Mouse (Mus musculus): Measurements from ENCODE around the gene Unc5a. TPM values are rescaled to one million over a fixed set of nuclear protein-coding genes. Genes with fewer than 3 reads are reported as not detected.

Unc5a gene
- polyA plus RNA-seq, 1 experiment from 2014 or later, result 7.5 TPM

DNA sequence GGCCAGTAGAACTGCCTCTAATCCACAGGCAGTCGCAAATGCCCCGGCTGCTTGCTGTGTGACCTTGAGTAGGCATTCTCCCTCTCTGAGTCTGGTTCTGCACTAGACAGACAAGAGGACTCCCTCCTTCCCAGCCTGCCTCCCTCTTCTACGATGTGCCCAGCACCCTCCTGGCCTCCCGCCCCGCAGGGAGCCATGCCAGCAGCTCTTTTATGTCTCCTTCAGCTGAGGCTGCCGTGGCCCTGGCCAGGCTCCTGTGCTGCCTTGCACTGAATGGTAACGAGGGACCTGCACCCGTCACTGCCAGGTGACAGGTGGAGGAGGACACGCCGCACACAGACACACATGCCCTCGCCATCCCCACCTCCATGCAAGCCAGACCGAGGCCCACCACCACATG, 31.7 kb downstream of the Unc5a start:
- H3K4me1 ChIP-seq (ENCODE audit: control insufficient read depth, insufficient read depth, low read length), result peaks cover 12% of the 10 kb centered on the region; the same call in 1 of the 2 replicates
- no peaks in the 10 kb centered on the region for H3K36me3 ChIP-seq (ENCODE audit: control insufficient read depth, insufficient read depth, low read length)
- H3K9me3 ChIP-seq (ENCODE audit: control insufficient read depth, low read length), result no peaks in the 10 kb centered on the region
- no peak overlapping the region for H3K4me3 ChIP-seq (ENCODE audit: low read depth, low read length)
- H3K27ac ChIP-seq (ENCODE audit: low read depth, low read length), result no peak overlapping the region
- no peak overlapping the region for H3K9ac ChIP-seq (ENCODE audit: low read length)
- DNase-seq (ENCODE audit: low spot score) (no peak), ATAC-seq (ENCODE audit: insufficient read depth, low FRiP score, low TSS enrichment) (no peak)
- 76% methylated on average over 12 of the region's 12 CpGs for WGBS
- no peak overlapping the region for H3K4me2 ChIP-seq (ENCODE audit: low read depth)
- no peaks in the 10 kb centered on the region for H3K27me3 ChIP-seq (ENCODE audit: control insufficient read depth, insufficient read depth, low read length)

DNA sequence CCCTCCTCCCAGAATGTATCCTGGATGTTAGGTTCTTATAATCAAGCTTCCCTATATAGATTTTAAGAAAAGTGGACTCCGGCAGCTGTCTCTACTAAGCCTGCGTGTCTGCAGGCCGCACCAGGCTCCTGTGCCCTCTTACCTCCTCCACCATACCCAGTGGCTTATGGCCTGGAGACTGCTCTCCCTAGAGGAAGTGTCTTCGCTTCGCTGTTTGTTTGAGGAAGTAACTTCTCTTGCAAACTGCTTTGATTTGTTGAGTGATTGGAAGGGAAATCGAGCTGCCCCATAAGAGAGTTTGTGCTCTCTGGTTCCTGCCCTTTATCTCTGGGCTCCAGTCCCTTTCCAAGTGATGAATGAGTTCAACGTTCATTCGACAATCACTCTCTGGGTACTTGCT, 33.8 kb downstream of the Unc5a start:
- ATAC-seq (ENCODE audit: insufficient read depth, low FRiP score, low TSS enrichment) (no peak), DNase-seq (ENCODE audit: low spot score) (no peak)
- Histone ChIP-seq H3K4me2 (ENCODE audit: low read depth) (no peak overlapping the region), H3K27ac (ENCODE audit: low read depth, low read length) (no peak overlapping the region), H3K4me1 (ENCODE audit: control insufficient read depth, insufficient read depth, low read length) (peaks cover 15% of the 10 kb centered on the region), H3K9me3 (ENCODE audit: control insufficient read depth, low read length) (no peaks in the 10 kb centered on the region), H3K27me3 (ENCODE audit: control insufficient read depth, insufficient read depth, low read length) (no peaks in the 10 kb centered on the region), H3K9ac (ENCODE audit: low read length) (no peak overlapping the region), H3K4me3 (ENCODE audit: low read depth, low read length) (no peak overlapping the region), H3K36me3 (ENCODE audit: control insufficient read depth, insufficient read depth, low read length) (no peaks in the 10 kb centered on the region)
- 87% methylated on average over 8 of the region's 8 CpGs for whole genome bisulfite sequencing

DNA sequence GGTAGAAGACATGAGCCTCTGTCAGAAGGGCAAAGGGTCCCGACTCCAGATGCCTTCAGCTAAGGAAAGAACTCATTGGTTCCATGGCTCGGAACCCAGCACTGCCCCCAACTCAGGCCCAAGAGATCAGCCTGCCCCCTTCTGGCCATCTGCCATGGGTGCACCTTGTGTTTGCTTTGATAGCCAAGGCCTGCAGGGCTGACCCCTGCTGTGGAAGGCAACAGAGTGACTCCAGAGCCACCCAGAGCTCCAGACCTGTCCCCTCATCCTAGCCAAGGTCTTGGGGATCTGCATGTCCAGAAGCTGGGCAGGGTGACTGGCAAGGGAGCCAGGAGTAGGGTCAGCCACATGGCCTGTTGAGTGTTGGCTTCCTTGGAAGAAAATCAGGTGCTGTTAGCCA, 34.4 kb downstream of the Unc5a start:
- DNase-seq (ENCODE audit: low spot score) (peak; percentile 35), ATAC-seq (ENCODE audit: insufficient read depth, low FRiP score, low TSS enrichment) (no peak)
- Histone ChIP-seq H3K9me3 (ENCODE audit: control insufficient read depth, low read length) (no peaks in the 10 kb centered on the region), H3K4me3 (ENCODE audit: low read depth, low read length) (no peak overlapping the region), H3K27ac (ENCODE audit: low read depth, low read length) (no peak overlapping the region), H3K4me2 (ENCODE audit: low read depth) (no peak overlapping the region), H3K4me1 (ENCODE audit: control insufficient read depth, insufficient read depth, low read length) (peaks cover 17% of the 10 kb centered on the region), H3K27me3 (ENCODE audit: control insufficient read depth, insufficient read depth, low read length) (no peaks in the 10 kb centered on the region), H3K36me3 (ENCODE audit: control insufficient read depth, insufficient read depth, low read length) (no peaks in the 10 kb centered on the region), H3K9ac (ENCODE audit: low read length) (no peak overlapping the region)
- 54% methylated on average over 2 of the region's 2 CpGs for WGBS

GRCm38 (mm10) chr13:54987405-54987804, 38.2 kb downstream of the Unc5a start:
- ATAC-seq (ENCODE audit: insufficient read depth, low FRiP score, low TSS enrichment) (peak; percentile 45), DNase-seq (ENCODE audit: low spot score) (peak; percentile 68)
- no peak overlapping the region; the same call in 1 of the 2 replicates for H3K9ac ChIP-seq (ENCODE audit: low read length)
- H3K9me3 ChIP-seq (ENCODE audit: control insufficient read depth, low read length), result no peaks in the 10 kb centered on the region
- WGBS, result 34% methylated on average over 9 of the region's 9 CpGs
- no peak overlapping the region for H3K4me3 ChIP-seq (ENCODE audit: low read depth, low read length)
- H3K4me1 ChIP-seq (ENCODE audit: control insufficient read depth, insufficient read depth, low read length), result peaks cover 23% of the 10 kb centered on the region
- no peaks in the 10 kb centered on the region for H3K27me3 ChIP-seq (ENCODE audit: control insufficient read depth, insufficient read depth, low read length)
- H3K36me3 ChIP-seq (ENCODE audit: control insufficient read depth, insufficient read depth, low read length), result no peaks in the 10 kb centered on the region
- no peak overlapping the region for H3K4me2 ChIP-seq (ENCODE audit: low read depth)
- no peak overlapping the region for H3K27ac ChIP-seq (ENCODE audit: low read depth, low read length)

GRCm38 (mm10) chr13:54988181-54988760, 39.1 kb downstream of the Unc5a start:
- H3K36me3 ChIP-seq (ENCODE audit: control insufficient read depth, insufficient read depth, low read length), result no peaks in the 10 kb centered on the region
- H3K9ac ChIP-seq (ENCODE audit: low read length), result no peak overlapping the region
- ATAC-seq (ENCODE audit: insufficient read depth, low FRiP score, low TSS enrichment) (no peak), DNase-seq (ENCODE audit: low spot score) (no peak)
- no peaks in the 10 kb centered on the region for H3K27me3 ChIP-seq (ENCODE audit: control insufficient read depth, insufficient read depth, low read length)
- WGBS, result 45% methylated on average over 7 of the region's 7 CpGs
- H3K4me2 ChIP-seq (ENCODE audit: low read depth), result no peak overlapping the region
- no peak overlapping the region for H3K4me3 ChIP-seq (ENCODE audit: low read depth, low read length)
- no peak overlapping the region for H3K27ac ChIP-seq (ENCODE audit: low read depth, low read length)
- H3K4me1 ChIP-seq (ENCODE audit: control insufficient read depth, insufficient read depth, low read length), result peaks cover 26% of the 10 kb centered on the region
- no peaks in the 10 kb centered on the region for H3K9me3 ChIP-seq (ENCODE audit: control insufficient read depth, low read length)

GRCm38 (mm10) chr13:54992215-54992614, 43.0 kb downstream of the Unc5a start:
- H3K27me3 ChIP-seq (ENCODE audit: control insufficient read depth, insufficient read depth, low read length), result no peaks in the 10 kb centered on the region
- H3K27ac ChIP-seq (ENCODE audit: low read depth, low read length), result no peak overlapping the region
- H3K9me3 ChIP-seq (ENCODE audit: control insufficient read depth, low read length), result no peaks in the 10 kb centered on the region
- DNase-seq (ENCODE audit: low spot score) (no peak), ATAC-seq (ENCODE audit: insufficient read depth, low FRiP score, low TSS enrichment) (no peak)
- whole genome bisulfite sequencing, result 83% methylated on average over 7 of the region's 7 CpGs
- H3K4me3 ChIP-seq (ENCODE audit: low read depth, low read length), result no peak overlapping the region
- H3K4me1 ChIP-seq (ENCODE audit: control insufficient read depth, insufficient read depth, low read length), result peaks cover 39% of the 10 kb centered on the region
- H3K4me2 ChIP-seq (ENCODE audit: low read depth), result no peak overlapping the region
- H3K9ac ChIP-seq (ENCODE audit: low read length), result no peak overlapping the region
- H3K36me3 ChIP-seq (ENCODE audit: control insufficient read depth, insufficient read depth, low read length), result no peaks in the 10 kb centered on the region

GRCm38 (mm10) chr13:54994576-54994975, 45.4 kb downstream of the Unc5a start:
- H3K4me3 ChIP-seq (ENCODE audit: low read depth, low read length), result no peak overlapping the region
- peak overlapping the region; percentile 77 for H3K27ac ChIP-seq (ENCODE audit: low read depth, low read length)
- no peak overlapping the region for H3K9ac ChIP-seq (ENCODE audit: low read length)
- H3K36me3 ChIP-seq (ENCODE audit: control insufficient read depth, insufficient read depth, low read length), result no peaks in the 10 kb centered on the region
- ATAC-seq (ENCODE audit: insufficient read depth, low FRiP score, low TSS enrichment) (peak; percentile 46), DNase-seq (ENCODE audit: low spot score) (peak; percentile 68)
- no peaks in the 10 kb centered on the region for H3K9me3 ChIP-seq (ENCODE audit: control insufficient read depth, low read length)
- peaks cover 25% of the 10 kb centered on the region for H3K4me1 ChIP-seq (ENCODE audit: control insufficient read depth, insufficient read depth, low read length)
- H3K4me2 ChIP-seq (ENCODE audit: low read depth), result no peak overlapping the region
- 9% methylated on average over 4 of the region's 4 CpGs for WGBS
- H3K27me3 ChIP-seq (ENCODE audit: control insufficient read depth, insufficient read depth, low read length), result no peaks in the 10 kb centered on the region

DNA sequence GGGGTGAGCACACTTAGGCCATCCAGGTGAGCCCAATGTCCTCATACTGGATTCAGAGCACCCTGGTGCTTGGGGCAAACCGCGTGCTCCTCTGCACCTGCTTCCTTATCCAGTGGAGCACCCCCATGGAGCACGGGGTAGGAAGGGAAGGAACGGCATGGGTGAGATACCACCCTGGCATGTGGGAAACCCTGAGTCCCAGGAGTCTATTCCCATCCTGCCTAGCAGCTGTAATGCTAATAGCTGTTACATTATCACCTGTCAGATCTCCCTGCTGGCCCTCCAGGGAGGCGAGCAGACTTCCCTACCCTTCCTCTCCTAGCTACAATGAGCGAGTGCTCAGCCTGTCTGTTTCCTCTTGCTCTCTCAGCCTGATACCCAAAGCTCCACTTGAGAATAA, 46.0 kb downstream of the Unc5a start:
- 61% methylated on average over 6 of the region's 6 CpGs for WGBS
- Histone ChIP-seq H3K36me3 (ENCODE audit: control insufficient read depth, insufficient read depth, low read length) (no peaks in the 10 kb centered on the region; the same call in 1 of the 2 replicates), H3K4me2 (ENCODE audit: low read depth) (no peak overlapping the region), H3K4me3 (ENCODE audit: low read depth, low read length) (no peak overlapping the region), H3K9me3 (ENCODE audit: control insufficient read depth, low read length) (no peaks in the 10 kb centered on the region), H3K4me1 (ENCODE audit: control insufficient read depth, insufficient read depth, low read length) (peaks cover 25% of the 10 kb centered on the region), H3K9ac (ENCODE audit: low read length) (no peak overlapping the region), H3K27ac (ENCODE audit: low read depth, low read length) (peak overlapping the region; percentile 27; the same call in 1 of the 2 replicates), H3K27me3 (ENCODE audit: control insufficient read depth, insufficient read depth, low read length) (no peaks in the 10 kb centered on the region)
- DNase-seq (ENCODE audit: low spot score) (no peak), ATAC-seq (ENCODE audit: insufficient read depth, low FRiP score, low TSS enrichment) (no peak)

- no peaks in the 10 kb centered on the region; the same call in 1 of the 2 replicates for H3K27me3 ChIP-seq (ENCODE audit: control insufficient read depth, insufficient read depth, low read length)
- 89% methylated on average over 8 of the region's 8 CpGs for WGBS
- no peak for ATAC-seq (ENCODE audit: insufficient read depth, low FRiP score, low TSS enrichment)
Observed at GRCm38 (mm10) chr13:54997568-54997967, 48.4 kb downstream of the Unc5a start.

More at GRCm38 (mm10) chr13:54997568-54997967, 48.4 kb downstream of the Unc5a start:
- peaks cover 20% of the 10 kb centered on the region for H3K4me1 ChIP-seq (ENCODE audit: control insufficient read depth, insufficient read depth, low read length)
- no peak overlapping the region; the same call in 1 of the 2 replicates for H3K9ac ChIP-seq (ENCODE audit: low read length)
- no peak overlapping the region for H3K27ac ChIP-seq (ENCODE audit: low read depth, low read length)
- no peaks in the 10 kb centered on the region; the same call in 1 of the 2 replicates for H3K36me3 ChIP-seq (ENCODE audit: control insufficient read depth, insufficient read depth, low read length)
- DNase-seq (ENCODE audit: low spot score), result no peak
- no peak overlapping the region for H3K4me3 ChIP-seq (ENCODE audit: low read depth, low read length)
- no peak overlapping the region for H3K4me2 ChIP-seq (ENCODE audit: low read depth)
- H3K9me3 ChIP-seq (ENCODE audit: control insufficient read depth, low read length), result no peaks in the 10 kb centered on the region

Measured in neural tube, embryonic 11.5 days (tissue).